Mouse (Mus musculus) embryonic facial prominence, embryonic 10.5 days (tissue): ENCODE results near the gene Vps8. TPM values are rescaled to one million over a fixed set of nuclear protein-coding genes. Genes with fewer than 3 reads are reported as not detected.
"Not testable (repeated sequence)": the region's sequence is repeated elsewhere in the genome, so short reads cannot be mapped to it uniquely, and the experiment has no call there.

Source experiments
- DNase-seq: peaks from one replicate; pipeline ENCODE4 v3.0.0-alpha.2; 2017; ENCODE audit warnings: low spot score
- H3K27ac ChIP-seq: fragments of 300-500 bp; sonication (generic); replicated peaks from 2 replicates; pipeline ENCODE4 v1.5.1; 2016; ENCODE audit warnings: mild to moderate bottlenecking
- H3K27me3 ChIP-seq: fragments of 300-500 bp; sonication (generic); replicated peaks from 2 replicates; pipeline ENCODE4 v1.6.1; 2016; ENCODE audit warnings: low read depth, mild to moderate bottlenecking; ENCODE audit not compliant: poor library complexity, severe bottlenecking
- H3K36me3 ChIP-seq: fragments of 300-500 bp; sonication (generic); replicated peaks from 2 replicates; pipeline ENCODE4 v1.6.1; 2016; ENCODE audit warnings: mild to moderate bottlenecking, moderate library complexity
- H3K4me1 ChIP-seq: fragments of 300-500 bp; sonication (generic); 2 replicates; pipeline ENCODE4 v1.6.1; 2016
- H3K4me3 ChIP-seq: fragments of 300-500 bp; sonication (generic); 2 replicates; pipeline ENCODE4 v1.5.1; 2016; ENCODE audit warnings: mild to moderate bottlenecking, moderate library complexity
- H3K9me3 ChIP-seq: fragments of 300-500 bp; sonication (generic); 2 replicates; pipeline ENCODE4 v1.6.1; 2016; ENCODE audit warnings: mild to moderate bottlenecking
- WGBS: fragments of 180-500 bp; shearing (Covaris S2); methylation state at CpG from one replicate; pipeline ENCODE4 v1.1.7; 2016; 5-methylcytosine and 5-hydroxymethylcytosine counted together
- polyA plus RNA-seq: library from polyadenylated mRNA; unstranded; fragments of >200 nt; fragmentation: Nextera tagmentation; extraction: Ambion mirVana; gene quantifications from 2 replicates; pipeline ENCODE4 v1.2.1, GENCODE M21; 2016

The Vps8 gene
- polyA plus RNA-seq, 1 experiment from 2014 or later: 16.6 TPM

DNA sequence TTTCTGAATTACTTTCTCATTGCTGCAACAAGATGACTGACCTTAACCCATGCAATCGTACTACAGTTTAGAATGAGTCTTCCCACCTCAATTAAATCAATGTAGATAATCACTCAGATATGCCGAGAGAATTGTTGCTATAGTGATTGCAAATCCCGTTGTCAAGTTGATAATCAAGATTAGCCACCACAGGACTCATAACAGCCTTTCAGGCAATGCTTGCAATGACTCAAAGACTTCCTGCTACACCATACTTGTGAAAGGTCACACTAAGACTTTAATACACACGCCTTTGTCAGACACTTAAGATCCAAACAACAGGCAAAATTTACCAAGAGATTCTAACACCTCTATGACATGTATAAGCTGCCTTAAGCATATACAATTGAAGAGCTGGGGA is 249.0 kb downstream of the Vps8 start:
- Histone ChIP-seq H3K4me3 (no peak overlapping the region), H3K27me3 (no peaks in the 10 kb centered on the region), H3K36me3 (peaks cover 5% of the 10 kb centered on the region), H3K9me3 (no peaks in the 10 kb centered on the region), H3K4me1 (no peaks in the 10 kb centered on the region), H3K27ac (no peak overlapping the region)
- DNase-seq: no peak
- 86% methylated on average over 4 of the region's 4 CpGs for WGBS

GRCm38 (mm10) chr16:21673046-21673445 is 250.1 kb downstream of the Vps8 start:
- H3K9me3 ChIP-seq, DNase-seq, H3K27ac ChIP-seq, H3K36me3 ChIP-seq, H3K27me3 ChIP-seq, H3K4me1 ChIP-seq, H3K4me3 ChIP-seq: not testable (repeated sequence)

GRCm38 (mm10) chr16:21673651-21674050 is 250.7 kb downstream of the Vps8 start:
- not testable (repeated sequence) for H3K36me3 ChIP-seq, H3K4me3 ChIP-seq, H3K9me3 ChIP-seq, DNase-seq, H3K27me3 ChIP-seq, H3K4me1 ChIP-seq, H3K27ac ChIP-seq
- WGBS: 92% methylated on average over 1 of the region's 1 CpGs

GRCm38 (mm10) chr16:21676791-21677190 is 253.9 kb downstream of the Vps8 start:
- Histone ChIP-seq H3K9me3 (no peaks in the 10 kb centered on the region), H3K27ac (no peak overlapping the region), H3K36me3 (peaks cover 9% of the 10 kb centered on the region), H3K4me1 (no peaks in the 10 kb centered on the region), H3K4me3 (no peak overlapping the region), H3K27me3 (no peaks in the 10 kb centered on the region)
- no peak for DNase-seq
- 88% methylated on average over 7 of the region's 7 CpGs for WGBS

GRCm38 (mm10) chr16:21687406-21687805 is 264.5 kb downstream of the Vps8 start:
- Histone ChIP-seq H3K9me3 (no peaks in the 10 kb centered on the region), H3K4me3 (no peak overlapping the region), H3K27ac (no peak overlapping the region), H3K36me3 (peaks cover 10% of the 10 kb centered on the region), H3K27me3 (peaks cover 13% of the 10 kb centered on the region), H3K4me1 (no peaks in the 10 kb centered on the region)
- no peak for DNase-seq
- WGBS: 89% methylated on average over 5 of the region's 5 CpGs

GRCm38 (mm10) chr16:21689141-21689540 is 266.2 kb downstream of the Vps8 start:
- Histone ChIP-seq H3K9me3 (no peaks in the 10 kb centered on the region), H3K36me3 (peaks cover 4% of the 10 kb centered on the region; the same call in 1 of the 2 replicates), H3K27me3 (peaks cover 23% of the 10 kb centered on the region), H3K4me3 (no peak overlapping the region), H3K27ac (no peak overlapping the region), H3K4me1 (peaks cover 8% of the 10 kb centered on the region)
- 89% methylated on average over 5 of the region's 5 CpGs for WGBS
- no peak for DNase-seq

DNA sequence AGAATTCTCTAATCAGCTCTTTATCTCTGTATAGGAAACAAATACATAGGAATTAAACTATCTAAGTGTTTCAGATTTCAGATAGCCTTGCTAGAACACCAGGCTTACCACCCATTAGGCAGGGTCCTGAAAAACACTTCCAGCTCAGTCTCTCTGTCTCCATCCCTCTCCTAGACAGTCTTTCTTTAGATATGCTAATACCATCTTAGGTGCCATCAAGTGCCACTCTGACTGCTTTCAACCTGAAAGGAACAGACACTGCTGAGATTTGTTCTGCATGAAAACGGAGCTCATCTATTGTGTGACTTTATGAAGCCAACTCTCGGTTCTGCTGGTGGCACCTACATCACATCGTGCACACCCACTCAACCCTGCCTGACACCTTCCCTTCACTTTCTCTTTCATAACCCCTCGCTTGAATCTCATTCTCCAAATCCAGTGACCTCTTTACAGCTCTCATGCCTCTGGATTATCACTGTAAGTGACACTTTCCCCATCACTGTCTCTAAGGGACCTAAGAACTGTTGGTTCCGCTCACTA is 267.4 kb downstream of the Vps8 start:
- Histone ChIP-seq H3K36me3 (peaks cover 4% of the 10 kb centered on the region; the same call in 1 of the 2 replicates), H3K4me3 (no peak overlapping the region), H3K4me1 (peaks cover 20% of the 10 kb centered on the region), H3K9me3 (no peaks in the 10 kb centered on the region), H3K27ac (no peak overlapping the region), H3K27me3 (peaks cover 24% of the 10 kb centered on the region)
- 35% methylated on average over 5 of the region's 5 CpGs for WGBS
- DNase-seq: no peak

GRCm38 (mm10) chr16:21693981-21694462 is 271.1 kb downstream of the Vps8 start:
- H3K4me3 ChIP-seq: peak overlapping the region; percentile 82
- peaks cover 23% of the 10 kb centered on the region for H3K4me1 ChIP-seq
- under 1% methylated on average over 45 of the region's 45 CpGs for WGBS
- no peaks in the 10 kb centered on the region for H3K36me3 ChIP-seq
- no peaks in the 10 kb centered on the region for H3K9me3 ChIP-seq
- peak overlapping the region; percentile 90 for H3K27ac ChIP-seq
- DNase-seq: peak; percentile 70
- H3K27me3 ChIP-seq: peaks cover 39% of the 10 kb centered on the region

Other genes with a start within 250 kb of the Vps8 start
- gene Ephb3, start 218.4 kb upstream of the Vps8 start, polyA plus RNA-seq: 32.0 and 38.6 TPM in 2 replicates